Mouse (Mus musculus) heart, adult 2 months (tissue): ENCODE data around the gene Tmem130.

Experiments used
- CTCF ChIP-seq: fragments of 200-600 bp; IDR thresholded peaks from 2 replicates; pipeline ENCODE4 v1.8.1; 2022; ENCODE audit warnings: antibody characterized with exemption, mild to moderate bottlenecking, moderate library complexity
- EP300 ChIP-seq: fragments of 200-500 bp; IDR thresholded peaks from 2 replicates; pipeline ENCODE4 v1.6.1; 2011; ENCODE audit warnings: low read depth, low read length, control low read depth; ENCODE audit not compliant: insufficient read depth
- POLR2A ChIP-seq: fragments of 200-500 bp; IDR thresholded peaks from 2 replicates; pipeline ENCODE4 v1.6.1; 2011; ENCODE audit warnings: mild to moderate bottlenecking, low read depth, low read length, control low read depth; ENCODE audit not compliant: insufficient read depth

DNA sequence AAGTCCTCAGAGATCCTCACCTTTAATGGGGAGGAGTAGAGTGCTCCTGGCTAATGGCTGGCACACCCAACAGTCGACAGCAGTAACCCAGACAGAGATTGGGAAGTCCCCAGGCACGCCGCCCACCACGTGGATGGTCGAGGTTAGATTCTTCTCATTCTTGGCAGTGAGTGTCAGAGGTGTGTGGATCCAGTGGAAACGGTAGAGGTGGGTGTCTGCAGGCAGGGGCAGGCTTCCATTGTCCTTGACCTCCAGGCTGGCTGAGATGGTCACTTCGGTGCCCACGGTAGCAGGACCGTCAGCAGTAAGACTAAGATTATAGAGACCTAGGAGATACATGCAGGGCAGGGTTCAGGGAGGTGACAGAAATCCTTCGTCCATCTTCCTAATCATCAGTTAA lies 6.4 kb downstream of the Tmem130 start:
- TF ChIP-seq POLR2A (no peak), CTCF (no peak), EP300 (no peak)
